Comparison of ENCODE assay signal across 16 mouse cellular contexts in the genomic region with DNA sequence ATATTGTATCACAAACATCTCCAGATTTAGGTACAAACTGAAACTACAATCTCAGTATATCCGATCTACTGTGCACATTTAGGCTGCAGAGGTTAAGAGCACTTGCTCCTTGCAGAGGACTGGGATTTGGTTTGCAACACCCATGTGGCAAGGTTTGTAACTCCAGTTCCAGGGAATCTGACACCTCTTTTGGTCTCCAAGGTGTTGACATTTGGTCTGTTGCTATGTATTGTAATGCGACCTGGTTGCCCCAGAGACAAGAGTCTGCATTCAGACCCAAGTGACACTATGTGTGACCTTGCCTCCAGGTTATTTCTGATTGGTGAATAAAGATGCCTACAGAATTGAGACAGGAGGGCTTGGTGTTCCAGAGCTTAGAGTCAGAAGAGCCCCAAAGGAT.
DNase-seq lines count a peak whose midpoint lies in the region; ATAC-seq and TF ChIP-seq lines count a peak whose summit lies in the region.
"Had no signal": no experiment of that assay in that cellular context is flagged by ENCODE, and none has a peak within 500 bp of the region (broad histone marks: within the 10 kb centered on the region; RNA-seq: fewer than 3 reads in every experiment).

No protein-coding gene starts in this region.

- H3K27ac ChIP-seq in heart, embryonic 10.5 days: peak overlapping the region; percentile 47
- H3K27ac ChIP-seq in lung, postnatal 0 days (ENCODE audit: low read length): no peak overlapping the region
- H3K27ac ChIP-seq in limb, embryonic 12.5 days: 0 out of 2 replicates have a peak overlapping the region, but pooled peaks have one; percentile 51
- H3K27ac ChIP-seq: embryonic facial prominence, embryonic 12.5 days; hindbrain, postnatal 0 days; lung, embryonic 15.5 days had no signal

- peak; percentile 75 for DNase-seq in heart, embryonic 10.5 days (ENCODE audit: low spot score)
- no peak for DNase-seq in heart, postnatal 36 days
- DNase-seq in lung, postnatal 0 days (ENCODE audit: low spot score): peak; percentile 8
- no peak for DNase-seq in lung, postnatal 14 days
- DNase-seq in embryo, embryonic 10.5 days (ENCODE audit: low spot score): peak; percentile 68
- DNase-seq in adrenal gland, adult 18-20 months (ENCODE audit: low spot score in 2 of 2): no peak
- DNase-seq: adrenal gland, postnatal 25 days; cerebellum, adult 9-11 months; kidney, adult 18-20 months; kidney, postnatal 25 days; right cerebral cortex, postnatal 25 days; thymus, postnatal 4 days had no signal

- intact Hi-C loops in heart, postnatal 36 days (cut with DNase I): no loop called here

- TF ChIP-seq CTCF in lung, postnatal 0 days (IDR thresholded peaks at IDR 0.05): no peak

- peaks cover 11% of the 10 kb centered on the region for H3K4me1 ChIP-seq in heart, embryonic 10.5 days
- H3K4me1 ChIP-seq in lung, postnatal 0 days (ENCODE audit: insufficient read depth, low read depth, low read length): no peaks in the 10 kb centered on the region
- peaks cover 32% of the 10 kb centered on the region for H3K4me1 ChIP-seq in limb, embryonic 12.5 days (replicated peaks)
- H3K4me1 ChIP-seq: lung, embryonic 15.5 days had no signal

- no peak for TF ChIP-seq EP300 in lung, postnatal 0 days (IDR thresholded peaks at IDR 0.05)

- no peak overlapping the region for H3K4me3 ChIP-seq in heart, embryonic 10.5 days
- H3K4me3 ChIP-seq in lung, postnatal 0 days (ENCODE audit: low read depth, low read length): no peak overlapping the region
- H3K4me3 ChIP-seq in limb, embryonic 12.5 days (replicated peaks): no peak overlapping the region
- H3K4me3 ChIP-seq: embryonic facial prominence, embryonic 12.5 days; lung, embryonic 15.5 days had no signal

- no peak overlapping the region for H3K4me2 ChIP-seq in lung, postnatal 0 days (replicated peaks; ENCODE audit: low read depth, low read length)
- no peak overlapping the region for H3K4me2 ChIP-seq in limb, embryonic 12.5 days
- H3K4me2 ChIP-seq: embryonic facial prominence, embryonic 12.5 days; lung, embryonic 15.5 days had no signal

- no peaks in the 10 kb centered on the region for H3K27me3 ChIP-seq in heart, embryonic 10.5 days (ENCODE audit: insufficient read depth, poor library complexity, severe bottlenecking)
- H3K27me3 ChIP-seq in lung, postnatal 0 days (replicated peaks; ENCODE audit: insufficient read depth, low read length): no peaks in the 10 kb centered on the region
- H3K27me3 ChIP-seq in limb, embryonic 12.5 days: peaks cover 2% of the 10 kb centered on the region; the same call in 1 of the 2 replicates
- H3K27me3 ChIP-seq: embryonic facial prominence, embryonic 12.5 days; lung, embryonic 15.5 days had no signal

- no peaks in the 10 kb centered on the region for H3K9me3 ChIP-seq in heart, embryonic 10.5 days
- no peaks in the 10 kb centered on the region for H3K9me3 ChIP-seq in lung, postnatal 0 days (ENCODE audit: low read length)
- no peaks in the 10 kb centered on the region for H3K9me3 ChIP-seq in limb, embryonic 12.5 days
- H3K9me3 ChIP-seq: embryonic facial prominence, embryonic 12.5 days; lung, embryonic 15.5 days had no signal

- WGBS in heart, embryonic 10.5 days: 29% methylated on average over 2 of the region's 2 CpGs
- 34% methylated on average over 2 of the region's 2 CpGs for WGBS in lung, postnatal 0 days
- WGBS in limb, embryonic 12.5 days: 21% methylated on average over 2 of the region's 2 CpGs

- H3K36me3 ChIP-seq in heart, embryonic 10.5 days: no peaks in the 10 kb centered on the region
- H3K36me3 ChIP-seq in lung, postnatal 0 days (ENCODE audit: insufficient read depth, low read length): no peaks in the 10 kb centered on the region
- H3K36me3 ChIP-seq in limb, embryonic 12.5 days: no peaks in the 10 kb centered on the region
- H3K36me3 ChIP-seq: embryonic facial prominence, embryonic 12.5 days; lung, embryonic 15.5 days had no signal

- ATAC-seq in lung, postnatal 0 days: no peak
- no peak for ATAC-seq in limb, embryonic 12.5 days (ENCODE audit: insufficient number of reproducible peaks, insufficient read depth, low FRiP score, low TSS enrichment, low read depth)
- ATAC-seq: hindbrain, postnatal 0 days had no signal

- H3K9ac ChIP-seq in lung, postnatal 0 days (replicated peaks; ENCODE audit: low read depth): no peak overlapping the region
- no peak overlapping the region for H3K9ac ChIP-seq in limb, embryonic 12.5 days (replicated peaks)
- H3K9ac ChIP-seq: embryonic facial prominence, embryonic 12.5 days; lung, embryonic 15.5 days had no signal

Comparison
In these comparisons a context has a peak if more than half of its experiments do, and no peak if none do; other contexts are left out.
1. DNase-seq: peak in heart, embryonic 10.5 days (single experiment), lung, postnatal 0 days (single experiment) and embryo, embryonic 10.5 days (single experiment); none in heart, postnatal 36 days (0 of 2), lung, postnatal 14 days (single experiment) and adrenal gland, adult 18-20 months (0 of 2).